Mouse (Mus musculus) spleen, adult 2 months (tissue): ENCODE data around the gene Aacs.

Experiments
- CTCF ChIP-seq: fragments of 200-500 bp; IDR thresholded peaks from 2 replicates; pipeline ENCODE4 v1.5.1; 2011; ENCODE audit warnings: mild to moderate bottlenecking, inconsistent platforms; ENCODE audit not compliant: insufficient read depth, insufficient read length, insufficient replicate concordance; ENCODE audit errors: extremely low read depth
- POLR2A ChIP-seq: fragments of 200-500 bp; IDR thresholded peaks from 2 replicates; pipeline ENCODE4 v1.6.1; 2011; ENCODE audit warnings: low read depth, low read length, inconsistent platforms

- TF ChIP-seq CTCF = no peak
- TF ChIP-seq POLR2A = no peak
Observed at GRCm38 (mm10) chr5:125448026-125448425, 27.6 kb upstream of the Aacs start.
